ENCODE assay signal across 8 mouse cellular contexts in the genomic region with DNA sequence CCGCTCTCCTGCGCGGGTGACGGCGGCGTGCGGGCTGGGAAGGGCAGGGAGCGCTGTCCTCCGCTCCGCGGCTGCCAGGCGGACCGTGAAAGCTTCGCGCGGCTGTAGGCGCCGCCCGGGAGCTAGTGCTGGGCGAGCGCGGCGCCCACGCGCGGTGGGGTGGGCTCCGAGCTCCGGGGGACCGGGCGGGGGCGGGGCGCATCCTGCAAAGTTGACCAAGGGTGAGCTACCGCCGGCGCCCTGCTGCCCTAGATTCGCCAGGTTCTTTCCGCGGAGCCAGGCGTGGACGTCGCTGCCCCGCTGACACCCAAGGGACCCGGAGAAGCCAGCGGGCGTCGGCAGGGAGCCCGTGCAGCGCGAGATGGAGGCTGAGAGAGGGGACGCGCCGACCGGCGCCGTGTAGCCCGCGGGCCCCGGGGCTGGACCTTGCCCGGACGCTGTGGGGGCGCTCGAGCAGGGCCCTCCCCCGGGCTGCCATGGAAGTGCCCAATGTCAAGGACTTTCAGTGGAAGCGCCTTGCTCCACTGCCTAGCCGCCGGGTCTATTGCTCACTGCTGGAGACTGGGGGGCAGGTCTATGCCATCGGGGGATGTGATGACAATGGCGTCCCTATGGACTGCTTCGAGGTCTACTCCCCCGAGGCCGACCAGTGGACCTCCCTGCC. TPM values are rescaled to one million over a fixed set of nuclear protein-coding genes. Genes with fewer than 3 reads are reported as not detected.
DNase-seq lines count a peak whose midpoint lies in the region; ATAC-seq and TF ChIP-seq lines count a peak whose summit lies in the region.

No protein-coding gene starts in this region.

- peak overlapping the region; percentile 66 for H3K27ac ChIP-seq in forebrain, postnatal 0 days (ENCODE audit: low read depth, low read length)
- H3K27ac ChIP-seq in lung, embryonic 16.5 days (ENCODE audit: low read length) = no peak overlapping the region

- peak; percentile 76 for ATAC-seq in forebrain, postnatal 0 days
- ATAC-seq in lung, embryonic 16.5 days (ENCODE audit: low read depth) = peak; percentile 45

- peak overlapping the region; percentile 100 for H3K4me2 ChIP-seq in forebrain, postnatal 0 days (ENCODE audit: low read depth)
- H3K4me2 ChIP-seq in lung, embryonic 16.5 days (ENCODE audit: low read depth, low read length) = peak overlapping the region; percentile 99

- no peaks in the 10 kb centered on the region for H3K36me3 ChIP-seq in forebrain, postnatal 0 days (ENCODE audit: insufficient read depth)
- H3K36me3 ChIP-seq in lung, embryonic 16.5 days (ENCODE audit: control insufficient read depth, insufficient read depth, low read length) = no peaks in the 10 kb centered on the region

- 1% methylated on average over 55 of the region's 71 CpGs for WGBS in forebrain, postnatal 0 days
- WGBS in lung, embryonic 16.5 days = 2% methylated on average over 56 of the region's 71 CpGs

- peak; percentile 31 to 51 for DNase-seq in lung, adult 18-20 months
- DNase-seq in lung, postnatal 25 days (ENCODE audit: low spot score) = no peak
- DNase-seq in brain, adult 2 months (ENCODE audit: low read depth, low spot score) = peak; percentile 63
- DNase-seq in forebrain, postnatal 0 days = peak; percentile 62
- DNase-seq in kidney, adult 8-10 months = peak; percentile 26 to 38
- DNase-seq in right cerebral cortex, postnatal 25 days = peak; percentile 53
- no peak for DNase-seq in ovary, postnatal 10 days (ENCODE audit: low spot score)

- H3K4me3 ChIP-seq in forebrain, postnatal 0 days (ENCODE audit: low read depth, low read length) = peak overlapping the region; percentile 54
- H3K4me3 ChIP-seq in lung, embryonic 16.5 days (ENCODE audit: low read length) = peak overlapping the region; percentile 61

- no peaks in the 10 kb centered on the region for H3K9me3 ChIP-seq in forebrain, postnatal 0 days (ENCODE audit: low read length)
- no peaks in the 10 kb centered on the region for H3K9me3 ChIP-seq in lung, embryonic 16.5 days (ENCODE audit: control insufficient read depth, low read length)

- H3K9ac ChIP-seq in forebrain, postnatal 0 days = peak overlapping the region; percentile 76
- H3K9ac ChIP-seq in lung, embryonic 16.5 days (ENCODE audit: low read length) = peak overlapping the region; percentile 74

- no peaks in the 10 kb centered on the region; the same call in 1 of the 2 replicates for H3K27me3 ChIP-seq in forebrain, postnatal 0 days (ENCODE audit: insufficient read depth, low read length)
- peaks cover 8% of the 10 kb centered on the region; the same call in 1 of the 2 replicates for H3K27me3 ChIP-seq in lung, embryonic 16.5 days (ENCODE audit: control insufficient read depth, insufficient read depth, low read depth, low read length)

- TF ChIP-seq CTCF in forebrain, postnatal 0 days (IDR thresholded peaks at IDR 0.05; ENCODE audit: low read depth) = no peak

- peaks cover 16% of the 10 kb centered on the region for H3K4me1 ChIP-seq in forebrain, postnatal 0 days (ENCODE audit: insufficient read depth)
- H3K4me1 ChIP-seq in lung, embryonic 16.5 days (replicated peaks; ENCODE audit: control insufficient read depth, insufficient read depth, low read length) = peaks cover 27% of the 10 kb centered on the region

RNA-seq across cellular contexts. Expression of gene Klhdc8a, which starts 0.5 kb away (rescaled TPM):
- total RNA-seq in forebrain, postnatal 0 days (2014; rRNA removed) = 10.3 and 11.2 TPM in 2 replicates
- polyA plus RNA-seq in forebrain, postnatal 0 days (2015; fragmentation: Nextera tagmentation; extraction: Ambion mirVana) = 4.5 and 6.3 TPM in 2 replicates
- polyA plus RNA-seq in lung, embryonic 16.5 days (2015; fragmentation: Nextera tagmentation; extraction: Ambion mirVana) = 0.50 and 0.87 TPM in 2 replicates

RNA-seq across cellular contexts. Expression of gene Nuak2, which starts 17.0 kb away (rescaled TPM):
- total RNA-seq in forebrain, postnatal 0 days (2014; rRNA removed) = 4.4 and 4.5 TPM in 2 replicates
- polyA plus RNA-seq in forebrain, postnatal 0 days (2015; fragmentation: Nextera tagmentation; extraction: Ambion mirVana) = 4.3 and 6.8 TPM in 2 replicates
- polyA plus RNA-seq in lung, embryonic 16.5 days (2015; fragmentation: Nextera tagmentation; extraction: Ambion mirVana) = 23.4 TPM in 2 replicates

Comparison
In these comparisons a context has a peak if more than half of its experiments do, and no peak if none do; other contexts are left out.
1. DNase-seq: peak in lung, adult 18-20 months (2 of 2), brain, adult 2 months (single experiment), forebrain, postnatal 0 days (single experiment), kidney, adult 8-10 months (2 of 2) and right cerebral cortex, postnatal 25 days (single experiment); none in lung, postnatal 25 days (single experiment) and ovary, postnatal 10 days (single experiment).